Mouse (Mus musculus): ENCODE measurements around the gene Scn4a. TPM values are rescaled to one million over a fixed set of nuclear protein-coding genes. Genes with fewer than 3 reads are reported as not detected.

Scn4a gene
- total RNA-seq, 2 experiments from 2014 or later: 9.7 to 9.9 TPM

- intact Hi-C loops (cut with DNase I): loop anchor here (2.0 kb wide), 1 partner anchor 22 kb away; no protein-coding TSS in a partner anchor
- DNase-seq (ENCODE audit: low spot score): no peak
These were observed 28.2 kb downstream of the Scn4a start for GRCm38 (mm10) chr11:106324858-106325257.

- intact Hi-C loops (cut with DNase I): no loop called here
- DNase-seq (ENCODE audit: low spot score): no peak
These were observed 34.4 kb downstream of the Scn4a start for GRCm38 (mm10) chr11:106318406-106319366.

- DNase-seq (ENCODE audit: low spot score): no peak
- intact Hi-C loops (cut with DNase I): no loop called here
These were observed 35.3 kb downstream of the Scn4a start for GRCm38 (mm10) chr11:106317801-106318200.

GRCm38 (mm10) chr11:106316416-106316815, 36.7 kb downstream of the Scn4a start:
- intact Hi-C loops (cut with DNase I): no loop called here
- DNase-seq (ENCODE audit: low spot score): no peak

DNA sequence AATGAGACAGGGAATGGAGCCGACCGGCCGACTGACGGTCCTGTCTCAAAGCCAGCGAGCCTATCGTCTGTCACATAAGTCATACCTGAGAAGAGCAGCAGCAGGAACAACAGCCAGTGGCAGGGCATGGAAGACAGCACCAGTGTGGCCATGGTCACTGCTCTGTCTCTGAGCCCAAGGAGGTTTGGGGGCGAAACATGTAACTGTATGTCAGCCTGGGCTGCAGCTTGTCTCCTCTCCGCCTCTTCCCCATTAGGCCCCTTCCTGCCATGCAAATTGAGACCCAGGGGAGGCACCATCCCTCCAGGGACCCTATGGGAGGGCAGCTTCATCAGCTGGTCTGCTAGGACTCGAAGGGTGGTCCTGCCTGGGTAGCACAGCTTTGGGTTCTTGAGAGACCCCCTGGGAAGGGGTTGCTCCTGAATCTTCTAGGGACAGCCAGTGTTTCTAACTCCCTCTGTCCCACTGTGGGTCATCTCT, 38.7 kb downstream of the Scn4a start, which contains the start of gene Cd79b:
Cd79b (minus strand) TSS at position 430 of the 480 bp plus-strand sequence.
- intact Hi-C loops (cut with DNase I): no loop called here
- DNase-seq (ENCODE audit: low spot score): no peak

DNA sequence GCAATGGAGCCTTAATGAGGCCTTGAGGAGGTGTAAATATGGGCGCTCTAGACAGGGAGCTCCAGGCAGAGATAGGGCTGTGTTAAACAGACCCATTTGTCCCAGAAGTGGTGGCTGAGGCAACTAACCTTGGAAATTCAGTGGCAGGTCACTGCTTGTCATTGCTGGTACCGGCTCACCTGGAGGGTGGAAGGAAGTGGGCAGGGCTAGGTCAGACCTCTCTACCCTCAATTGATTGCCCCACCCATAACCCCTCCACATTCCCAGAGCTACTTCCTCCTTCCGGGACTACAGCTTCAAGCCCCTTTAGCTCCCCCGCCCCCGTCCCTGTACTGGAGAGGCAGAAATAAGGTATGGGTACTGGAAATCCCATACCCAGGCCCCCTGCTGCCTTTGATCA, 39.6 kb downstream of the Scn4a start:
- DNase-seq (ENCODE audit: low spot score): no peak
- intact Hi-C loops (cut with DNase I): no loop called here

DNA sequence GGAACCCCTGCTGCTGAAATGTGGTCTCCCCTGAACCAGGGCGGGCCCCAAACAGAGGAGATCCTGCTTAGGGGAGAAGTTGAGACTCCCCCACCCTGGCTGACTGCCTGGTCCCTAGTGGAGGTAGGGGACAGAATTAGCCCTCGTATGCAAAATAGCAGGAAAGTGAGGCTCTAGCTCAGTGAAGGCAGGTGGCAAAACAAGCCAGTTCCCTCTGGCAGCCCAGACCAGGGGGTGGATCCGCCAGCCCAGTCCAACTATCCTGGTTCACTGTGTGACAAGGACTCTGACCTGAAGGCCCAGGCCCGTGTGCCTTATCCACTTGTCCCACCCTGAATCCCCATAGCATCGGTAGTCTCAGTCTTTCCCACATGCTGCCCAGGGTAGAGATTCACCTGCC, 43.0 kb downstream of the Scn4a start:
- intact Hi-C loops (cut with DNase I): no loop called here
- DNase-seq (ENCODE audit: low spot score): no peak

DNA sequence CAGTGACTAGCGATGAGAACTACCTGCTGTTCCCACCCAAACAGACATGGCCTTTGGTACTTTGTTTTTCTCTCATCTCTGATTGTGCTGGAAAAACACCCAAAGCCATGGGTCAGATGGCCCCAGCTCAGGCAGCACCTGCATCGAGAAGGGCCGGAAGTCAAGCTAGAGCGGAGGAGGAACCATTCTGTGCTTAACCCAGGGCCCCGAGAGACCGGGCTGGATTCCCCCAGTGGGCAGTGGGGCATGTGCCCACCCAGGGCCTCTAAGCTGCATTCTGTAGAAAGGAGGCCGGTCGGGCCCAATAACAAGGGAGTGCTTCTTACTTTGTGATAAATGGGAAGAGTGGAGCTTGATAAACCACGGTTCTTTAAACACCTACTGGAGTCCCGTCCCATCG, 44.9 kb downstream of the Scn4a start:
- no peak for DNase-seq (ENCODE audit: low spot score)
- intact Hi-C loops (cut with DNase I): no loop called here

DNA sequence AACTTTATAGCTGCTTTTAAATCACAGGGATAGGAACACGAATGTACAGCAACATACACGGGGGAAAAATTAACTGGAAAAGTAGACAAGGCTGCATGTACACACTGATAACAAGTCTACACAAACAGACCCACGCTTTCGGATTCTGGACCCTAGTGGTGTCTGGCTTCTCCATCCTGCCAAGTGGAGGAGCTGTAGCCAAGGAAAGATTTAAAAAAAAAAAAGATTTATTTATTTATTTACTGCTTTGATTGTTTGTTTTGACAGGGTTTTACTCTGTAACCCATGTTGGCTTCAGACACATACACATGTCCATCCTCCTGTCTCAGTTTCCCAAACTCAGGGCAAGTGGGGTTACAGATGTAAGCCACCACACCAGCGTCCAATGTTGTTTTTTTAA, 45.7 kb downstream of the Scn4a start:
- no peak for DNase-seq (ENCODE audit: low spot score)
- intact Hi-C loops (cut with DNase I): no loop called here

- intact Hi-C loops (cut with DNase I): no loop called here
- no peak for DNase-seq (ENCODE audit: low spot score)
These were observed 46.3 kb downstream of the Scn4a start for GRCm38 (mm10) chr11:106306758-106307157.

GRCm38 (mm10) chr11:106306065-106306385, 47.1 kb downstream of the Scn4a start:
- DNase-seq (ENCODE audit: low spot score): no peak
- intact Hi-C loops (cut with DNase I): no loop called here

DNA sequence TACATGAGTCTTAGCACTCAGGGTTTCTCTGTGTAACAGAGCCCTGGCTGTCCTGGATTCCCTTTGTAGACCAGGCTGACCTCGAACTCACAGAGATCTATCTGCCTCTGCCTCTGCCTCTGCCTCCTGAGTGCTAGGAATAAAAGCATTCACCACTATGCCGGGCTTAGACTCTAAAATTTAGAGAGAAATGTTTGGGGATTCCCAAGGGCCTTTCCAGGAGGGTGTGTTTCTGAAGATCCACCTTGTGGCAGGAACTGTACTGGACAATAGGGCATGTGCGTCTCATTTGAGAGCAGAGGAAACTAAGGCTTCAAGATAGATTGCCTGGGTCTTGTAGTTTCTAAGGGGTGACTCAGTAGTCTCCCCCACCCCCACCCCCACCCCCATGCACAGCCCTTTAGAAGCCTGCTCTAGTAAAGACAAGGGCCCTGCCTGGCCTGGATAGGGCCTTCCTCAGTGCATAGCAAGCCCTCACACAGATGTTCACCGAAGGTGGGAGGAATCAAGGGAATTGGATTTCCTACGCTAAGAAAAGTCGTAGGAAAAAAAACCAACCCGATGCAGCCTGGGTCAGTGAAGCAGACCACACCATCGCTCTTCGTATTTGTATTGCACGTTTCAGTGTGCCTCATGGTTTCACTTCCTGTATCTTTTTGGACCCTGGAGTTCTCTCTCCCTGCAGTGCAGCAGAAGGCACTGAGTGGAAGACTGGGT, 47.6 kb downstream of the Scn4a start:
- intact Hi-C loops (cut with DNase I): no loop called here

DNA sequence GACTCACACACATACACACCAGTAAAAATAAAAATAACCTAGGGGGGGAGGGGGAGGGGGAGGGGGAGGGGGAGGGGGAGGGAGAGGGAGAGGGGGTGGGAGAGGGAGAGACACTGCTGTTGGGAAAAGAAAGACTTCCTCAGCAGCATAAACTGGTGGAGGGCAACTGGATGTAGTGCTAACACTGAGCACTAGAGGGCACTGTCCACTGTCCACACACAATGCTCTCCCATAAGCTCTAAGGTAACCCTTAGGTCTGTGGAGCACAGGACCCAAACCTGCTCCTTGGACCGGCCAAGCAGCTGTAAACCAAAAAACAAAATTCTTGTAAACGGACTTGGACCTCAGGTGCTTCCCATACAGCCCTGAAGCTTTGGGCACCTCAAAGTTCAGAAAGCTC, 50.5 kb downstream of the Scn4a start:
- no peak for DNase-seq (ENCODE audit: low spot score)
- intact Hi-C loops (cut with DNase I): loop anchor here (2.0 kb wide), 3 partner anchors 22 to 90 kb away; no protein-coding TSS in a partner anchor

More for the DNA sequence above, 47.6 kb downstream of the Scn4a start:
- no peak for DNase-seq (ENCODE audit: low spot score)

DNA sequence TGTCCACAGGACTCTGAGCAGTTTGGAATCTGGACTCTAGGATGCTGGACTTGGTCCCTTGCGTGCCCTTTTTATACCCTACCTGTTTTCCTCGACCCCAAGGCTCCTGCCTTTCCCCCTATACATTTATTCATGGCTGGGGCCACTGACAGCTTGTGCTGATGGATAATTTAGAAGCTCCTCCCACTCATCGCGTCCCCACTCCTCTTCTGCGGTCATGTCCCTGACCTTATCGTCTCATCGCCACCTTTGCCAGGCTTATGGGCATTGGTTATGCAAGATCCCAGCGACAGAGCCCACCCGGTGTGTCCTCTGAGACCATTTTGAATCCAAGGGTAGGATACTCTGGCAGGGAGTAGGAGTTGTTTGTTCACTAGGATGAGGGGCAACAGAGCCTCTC, 51.3 kb downstream of the Scn4a start, which contains the start of gene Gh:
Gh (minus strand) TSS at position 101 of the 400 bp plus-strand sequence.
- DNase-seq (ENCODE audit: low spot score): no peak
- intact Hi-C loops (cut with DNase I): loop anchor here (2.0 kb wide), 3 partner anchors 23 to 91 kb away; no protein-coding TSS in a partner anchor

DNA sequence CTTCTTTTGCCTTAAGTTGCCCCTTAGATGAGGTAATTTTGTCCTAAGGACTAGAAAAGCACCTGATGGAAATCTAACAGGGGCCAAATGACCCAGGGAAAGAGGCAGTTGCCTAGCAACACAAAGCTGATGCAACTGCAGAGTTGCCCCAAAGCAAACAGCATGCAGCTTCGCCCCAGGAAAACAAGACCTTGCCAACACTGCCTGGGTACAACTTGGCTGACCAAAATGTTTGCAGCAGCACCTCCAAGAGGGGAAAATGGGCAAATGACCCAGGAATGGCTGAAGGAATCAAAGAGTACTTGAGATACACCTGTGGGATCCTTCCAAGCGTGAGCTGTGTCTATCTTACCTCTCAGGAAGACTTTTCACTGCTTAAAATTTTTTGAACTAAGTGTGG, 61.2 kb downstream of the Scn4a start:
- intact Hi-C loops (cut with DNase I): no loop called here
- no peak for DNase-seq (ENCODE audit: low spot score)

- intact Hi-C loops (cut with DNase I): no loop called here
- DNase-seq (ENCODE audit: low spot score): no peak
These were observed 62.7 kb downstream of the Scn4a start for GRCm38 (mm10) chr11:106290376-106290775.

- intact Hi-C loops (cut with DNase I): no loop called here
- no peak for DNase-seq (ENCODE audit: low spot score)
These were observed 63.7 kb downstream of the Scn4a start for GRCm38 (mm10) chr11:106289369-106289768.

GRCm38 (mm10) chr11:106286987-106287386, 66.1 kb downstream of the Scn4a start:
- DNase-seq (ENCODE audit: low spot score): no peak

GRCm38 (mm10) chr11:106286206-106286605, 66.9 kb downstream of the Scn4a start:
- intact Hi-C loops (cut with DNase I): no loop called here
- DNase-seq (ENCODE audit: low spot score): no peak

More at GRCm38 (mm10) chr11:106286987-106287386, 66.1 kb downstream of the Scn4a start:
- intact Hi-C loops (cut with DNase I): no loop called here

GRCm38 (mm10) chr11:106284126-106284525, 69.0 kb downstream of the Scn4a start:
- no peak for DNase-seq (ENCODE audit: low spot score)
- intact Hi-C loops (cut with DNase I): no loop called here

GRCm38 (mm10) chr11:106283371-106283770, 69.7 kb downstream of the Scn4a start:
- intact Hi-C loops (cut with DNase I): no loop called here
- no peak for DNase-seq (ENCODE audit: low spot score)

Data from heart, postnatal 25 days (tissue).